Mouse (Mus musculus) liver, embryonic 14.5 days (tissue): ENCODE data around the gene Spopl. TPM values are rescaled to one million over a fixed set of nuclear protein-coding genes. Genes with fewer than 3 reads are reported as not detected.
"Not testable (repeated sequence)": the region's sequence is repeated elsewhere in the genome, so short reads cannot be mapped to it uniquely, and the experiment has no call there.

Experiments used
- ATAC-seq: fragments of 200-750 bp; cut with Nextera tagmentation; 2 replicates; pipeline ENCODE4 v1.8.0; 2017; ENCODE audit warnings: moderate number of reproducible peaks, mild to moderate bottlenecking, moderate library complexity; ENCODE audit not compliant: insufficient read depth
- DNase-seq, 3 experiments: peaks; one replicate each; pipeline ENCODE4 v3.0.0-alpha.2; 2012 to 2013; ENCODE audit warnings: low read depth in 3 of 3, low spot score in 3 of 3
- H3K27ac ChIP-seq: fragments of 300-500 bp; sonication (generic); 2 replicates; pipeline ENCODE4 v1.5.1; 2014; ENCODE audit warnings: moderate library complexity, mild to moderate bottlenecking, control low read depth, inconsistent platforms
- H3K27me3 ChIP-seq: fragments of 300-500 bp; sonication (generic); 2 replicates; pipeline ENCODE4 v1.6.1; 2014; ENCODE audit warnings: mild to moderate bottlenecking, low read length, moderate library complexity; ENCODE audit not compliant: control insufficient read depth, insufficient read depth
- H3K36me3 ChIP-seq: fragments of 300-500 bp; sonication (generic); replicated peaks from 2 replicates; pipeline ENCODE4 v1.6.1; 2014; ENCODE audit warnings: low read depth; ENCODE audit not compliant: control insufficient read depth, insufficient read depth
- H3K4me1 ChIP-seq, 2 experiments: fragments of 200-500 bp in 1 of 2; fragments of 300-500 bp in 1 of 2; sonication (generic) in 1 of 2; replicated peaks; 2 replicates each; pipeline ENCODE4 v1.6.1; 2012 to 2014; ENCODE audit warnings: antibody characterized with exemption in 1 of 2, inconsistent platforms in 1 of 2, low read length in 1 of 2; ENCODE audit not compliant: control insufficient read depth in 2 of 2, insufficient read depth in 2 of 2
- H3K4me2 ChIP-seq: fragments of 300-500 bp; sonication (generic); 2 replicates; pipeline ENCODE4 v1.6.1; 2014; ENCODE audit warnings: low read depth, mild to moderate bottlenecking, control low read depth, moderate library complexity
- H3K4me3 ChIP-seq, 2 experiments: fragments of 200-500 bp in 1 of 2; fragments of 300-500 bp in 1 of 2; sonication (generic) in 1 of 2; 2 replicates each; pipeline ENCODE4 v1.5.1; 2012 to 2014; ENCODE audit warnings: low read depth in 2 of 2, low read length in 2 of 2, mild to moderate bottlenecking in 2 of 2, control low read depth in 1 of 2, inconsistent platforms in 1 of 2, moderate library complexity in 1 of 2; ENCODE audit not compliant: insufficient read depth in 1 of 2
- H3K9ac ChIP-seq: fragments of 300-500 bp; sonication (generic); replicated peaks from 2 replicates; pipeline ENCODE4 v1.6.1; 2014; ENCODE audit warnings: mild to moderate bottlenecking, control low read depth, moderate library complexity
- H3K9me3 ChIP-seq: fragments of 300-500 bp; sonication (generic); 2 replicates; pipeline ENCODE4 v1.6.1; 2016; ENCODE audit warnings: low read length, mixed read lengths; ENCODE audit not compliant: control insufficient read depth
- CTCF ChIP-seq: IDR thresholded peaks from 2 replicates; pipeline ENCODE4 v1.5.1; 2016; ENCODE audit warnings: antibody characterized with exemption, low read depth, control low read depth
- EP300 ChIP-seq: IDR thresholded peaks from 2 replicates; pipeline ENCODE4 v1.6.1; 2016; ENCODE audit warnings: antibody characterized with exemption, low read depth
- WGBS: fragments of 180-500 bp; shearing (Covaris S2); extraction: QIAGEN DNeasy Blood & Tissue Kit; methylation state at CpG from one replicate; pipeline ENCODE4 v1.1.7; 2014; ENCODE audit not compliant: insufficient replicate concordance; 5-methylcytosine and 5-hydroxymethylcytosine counted together
- polyA plus RNA-seq, 2 experiments: library from polyadenylated mRNA; depleted of rRNA in 1 of 2; stranded (reverse) in 1 of 2; unstranded in 1 of 2; fragments of >200 nt; fragmentation: Nextera tagmentation in 1 of 2; extraction: Ambion mirVana in 1 of 2; gene quantifications; 2 replicates each; pipeline versions ENCODE4 v1.2.1 to v1.2.3; 2012 to 2014

Gene Spopl
- polyA plus RNA-seq, 2 experiments, result 3.2 to 7.2 TPM

DNA sequence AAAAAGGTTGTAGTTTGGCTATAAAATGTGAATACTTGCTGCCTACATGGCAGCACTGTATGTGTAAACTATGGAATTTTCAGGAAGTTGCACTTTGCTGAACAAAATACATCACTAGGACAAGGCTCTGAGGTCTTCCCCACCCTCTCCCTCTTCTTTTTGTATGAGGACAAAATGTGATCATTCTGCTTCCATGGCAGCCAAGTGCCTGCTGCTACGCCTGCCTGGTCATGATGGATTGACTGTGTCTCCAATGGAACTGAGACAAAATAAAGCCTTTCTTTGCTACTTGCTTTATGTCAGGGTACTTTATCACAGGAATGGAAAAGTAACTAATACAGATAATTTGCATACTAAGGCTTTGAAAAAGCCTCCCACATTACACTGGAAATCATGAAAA lies 20.7 kb downstream of the Spopl start:
- Histone ChIP-seq H3K27ac (no peak overlapping the region), H3K27me3 (no peaks in the 10 kb centered on the region), H3K9me3 (no peaks in the 10 kb centered on the region), H3K4me2 (no peak overlapping the region), H3K9ac (no peak overlapping the region), H3K4me1 (peaks cover 0 to 2% of the 10 kb centered on the region in 2 experiments; a peak in 1 of 4 replicates), H3K4me3 (no peak overlapping the region), H3K36me3 (no peaks in the 10 kb centered on the region)
- ATAC-seq (no peak), DNase-seq (no peak)
- WGBS, result 81% methylated on average over 1 of the region's 1 CpGs
- TF ChIP-seq CTCF (no peak), EP300 (no peak)

- Histone ChIP-seq H3K36me3 (no peaks in the 10 kb centered on the region), H3K9ac (no peak overlapping the region), H3K4me1 (peaks cover 0 to 2% of the 10 kb centered on the region in 2 experiments; a peak in 1 of 4 replicates), H3K4me3 (no peak overlapping the region), H3K4me2 (no peak overlapping the region), H3K27ac (no peak overlapping the region), H3K27me3 (no peaks in the 10 kb centered on the region), H3K9me3 (no peaks in the 10 kb centered on the region)
- no peak for TF ChIP-seq EP300
- TF ChIP-seq CTCF, result no peak
- DNase-seq (no peak), ATAC-seq (no peak)
- WGBS, result 74% methylated on average over 1 of the region's 1 CpGs
Measured at GRCm38 (mm10) chr2:23547220-23547619, 24.7 kb downstream of the Spopl start.

DNA sequence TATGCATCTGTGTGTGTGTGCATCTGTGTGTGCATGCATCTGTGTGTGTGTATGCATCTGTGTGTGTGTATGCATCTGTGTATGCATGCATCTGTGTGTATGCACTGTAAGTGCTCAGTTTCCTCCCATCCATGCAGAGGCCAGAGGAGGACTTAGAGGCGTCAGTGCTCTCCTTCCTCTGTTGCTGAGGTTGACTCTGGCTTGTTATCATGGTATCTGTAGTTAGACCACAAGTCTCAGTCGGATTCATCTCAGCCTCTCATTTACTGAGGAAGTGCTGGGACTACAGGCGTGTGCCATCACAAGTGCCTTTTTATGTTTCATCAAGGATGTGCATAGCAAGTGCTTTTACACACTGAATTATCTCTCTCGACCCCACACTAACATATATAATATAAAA lies 31.9 kb downstream of the Spopl start:
- Histone ChIP-seq H3K9me3 (no peaks in the 10 kb centered on the region), H3K4me2 (no peak overlapping the region)
- no peak for DNase-seq

GRCm38 (mm10) chr2:23527717-23528116 lies 44.2 kb downstream of the Spopl start:
- H3K27ac ChIP-seq, H3K4me3 ChIP-seq, H3K4me1 ChIP-seq, H3K9ac ChIP-seq, ATAC-seq, DNase-seq, H3K4me2 ChIP-seq, H3K9me3 ChIP-seq, H3K27me3 ChIP-seq, H3K36me3 ChIP-seq: not testable (repeated sequence)
- 90% methylated on average over 2 of the region's 2 CpGs for WGBS

More for the DNA sequence above, 31.9 kb downstream of the Spopl start:
- Histone ChIP-seq H3K36me3 (no peaks in the 10 kb centered on the region), H3K9ac (no peak overlapping the region), H3K4me3 (no peak overlapping the region), H3K4me1 (no peaks in the 10 kb centered on the region), H3K27ac (no peak overlapping the region), H3K27me3 (no peaks in the 10 kb centered on the region)
- 42% methylated on average over 4 of the region's 4 CpGs for WGBS
- no peak for ATAC-seq
- TF ChIP-seq CTCF, result no peak
- TF ChIP-seq EP300, result no peak

GRCm38 (mm10) chr2:23505141-23505540 lies 66.8 kb downstream of the Spopl start:
- DNase-seq (no peak), ATAC-seq (no peak)
- H3K27ac ChIP-seq, result no peak overlapping the region
- H3K27me3 ChIP-seq, result no peaks in the 10 kb centered on the region
- no peak overlapping the region for H3K4me2 ChIP-seq
- no peaks in the 10 kb centered on the region for H3K4me1 ChIP-seq
- 80% methylated on average over 3 of the region's 3 CpGs for WGBS
- TF ChIP-seq EP300 (no peak), CTCF (no peak)
- no peak overlapping the region for H3K4me3 ChIP-seq
- H3K9ac ChIP-seq, result no peak overlapping the region
- no peaks in the 10 kb centered on the region for H3K9me3 ChIP-seq
- H3K36me3 ChIP-seq, result no peaks in the 10 kb centered on the region
